Mouse (Mus musculus) adrenal gland, postnatal 25 days (tissue): ENCODE measurements around the gene Smok2b. TPM values are rescaled to one million over a fixed set of nuclear protein-coding genes. Genes with fewer than 3 reads are reported as not detected.
"Not testable (repeated sequence)": the region's sequence is repeated elsewhere in the genome, so short reads cannot be mapped to it uniquely, and the experiment has no call there.

ENCODE experiments used
- DNase-seq: peaks from one replicate; pipeline ENCODE4 v3.0.0; 2021; ENCODE audit warnings: mixed read lengths
- long read RNA-seq: library from polyadenylated mRNA; stranded (forward); transcript quantifications from one replicate; pipeline ENCODE4 v2.0.0, GENCODE M21; 2021
- total RNA-seq: library from RNA; stranded (reverse); gene quantifications from 2 replicates; pipeline ENCODE4 v1.2.3, GENCODE M21; 2021

Gene Smok2b
- total RNA-seq = not detected in 2 replicates
- long read RNA-seq = 0 reads

- DNase-seq = not testable (repeated sequence)
Observed at GRCm38 (mm10) chr17:13229957-13230356, at the start of gene Smok2b. Gene Smok2b, plus strand, starts transcription at chr17:13230257.

DNA sequence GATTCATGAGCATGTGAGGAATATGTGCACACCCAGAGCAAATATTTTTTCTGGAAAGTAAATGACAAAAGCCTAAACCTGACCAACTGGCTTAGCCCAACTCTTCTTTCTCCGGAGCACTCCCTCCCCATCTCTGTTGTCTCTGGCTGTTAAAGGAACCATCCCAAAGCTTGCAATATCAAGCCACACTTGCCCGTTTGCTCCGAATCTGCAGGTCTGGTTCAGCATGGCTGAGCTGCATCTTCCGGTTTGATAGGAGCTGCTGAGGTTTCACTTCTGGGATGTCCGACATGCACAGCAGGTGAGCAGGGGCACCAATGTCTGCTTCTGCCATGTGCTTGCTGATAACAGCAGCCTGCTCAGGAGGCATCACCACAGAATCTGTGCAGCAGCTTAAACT lies 49.6 kb upstream of the Smok2b start:
- not testable (repeated sequence) for DNase-seq

DNA sequence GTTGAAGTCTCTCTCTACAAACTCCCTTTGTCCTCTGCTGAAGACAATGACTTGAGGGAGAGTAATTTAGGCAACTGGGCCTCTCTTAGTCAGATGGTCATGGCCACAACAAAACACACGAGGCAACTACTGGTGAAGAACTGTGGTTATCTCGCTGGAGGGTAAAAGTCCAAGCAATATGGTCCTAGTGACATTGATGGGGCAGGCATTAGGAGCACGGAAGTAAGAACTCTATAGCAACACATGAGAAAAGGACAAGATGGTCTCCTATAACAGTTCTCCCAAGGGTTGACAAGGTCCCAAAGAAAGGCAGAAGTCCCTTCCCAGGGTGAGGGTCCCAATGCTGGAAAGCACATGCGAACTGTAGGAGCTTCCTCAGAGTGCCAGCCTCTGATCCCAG lies 47.3 kb upstream of the Smok2b start:
- not testable (repeated sequence) for DNase-seq

DNA sequence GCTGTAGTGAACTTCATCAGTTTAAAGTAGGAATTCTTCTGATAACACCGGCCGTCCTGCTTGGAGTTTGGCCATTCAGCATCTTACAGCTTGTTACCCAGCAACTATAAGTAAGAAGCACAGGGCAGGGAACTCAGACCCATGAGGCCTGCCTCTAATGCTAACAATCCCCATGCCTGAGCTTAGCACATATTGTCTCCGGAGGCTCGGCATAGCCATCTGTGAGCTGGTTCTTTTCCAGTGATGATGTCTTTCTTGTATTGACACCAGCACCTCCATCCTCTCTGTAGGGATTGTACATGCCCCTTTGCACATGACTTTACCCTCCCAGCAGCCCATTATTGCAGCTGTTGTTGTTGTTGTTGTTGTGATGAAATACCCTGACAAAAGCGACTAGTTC lies 45.5 kb upstream of the Smok2b start:
- DNase-seq = not testable (repeated sequence)

- not testable (repeated sequence) for DNase-seq
Observed at GRCm38 (mm10) chr17:13186541-13186940, 43.5 kb upstream of the Smok2b start.

GRCm38 (mm10) chr17:13187621-13188020 lies 42.4 kb upstream of the Smok2b start:
- DNase-seq = not testable (repeated sequence)

DNA sequence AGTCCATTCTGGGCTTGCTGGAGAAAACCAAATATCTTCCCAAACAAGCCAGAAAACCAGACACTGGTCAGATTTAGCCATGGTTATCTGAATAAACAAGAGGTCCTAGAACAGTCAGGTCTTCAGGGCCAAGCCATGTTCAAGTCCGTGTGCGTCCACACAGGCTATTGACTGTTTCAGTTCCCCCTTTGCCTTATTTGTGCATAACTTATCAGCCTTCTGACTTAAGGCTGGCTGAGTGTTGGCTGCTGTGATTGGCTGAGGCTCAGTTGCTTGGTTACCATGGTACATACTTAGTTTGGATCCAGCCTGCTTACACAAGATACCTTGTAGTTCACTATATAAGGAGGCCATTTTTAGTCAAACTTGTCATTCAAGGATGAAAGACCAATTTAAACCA lies 41.2 kb upstream of the Smok2b start:
- DNase-seq = not testable (repeated sequence)

GRCm38 (mm10) chr17:13190836-13191583 lies 39.0 kb upstream of the Smok2b start:
- not testable (repeated sequence) for DNase-seq

- DNase-seq = not testable (repeated sequence)
Observed at GRCm38 (mm10) chr17:13196486-13196885, 33.6 kb upstream of the Smok2b start.

DNA sequence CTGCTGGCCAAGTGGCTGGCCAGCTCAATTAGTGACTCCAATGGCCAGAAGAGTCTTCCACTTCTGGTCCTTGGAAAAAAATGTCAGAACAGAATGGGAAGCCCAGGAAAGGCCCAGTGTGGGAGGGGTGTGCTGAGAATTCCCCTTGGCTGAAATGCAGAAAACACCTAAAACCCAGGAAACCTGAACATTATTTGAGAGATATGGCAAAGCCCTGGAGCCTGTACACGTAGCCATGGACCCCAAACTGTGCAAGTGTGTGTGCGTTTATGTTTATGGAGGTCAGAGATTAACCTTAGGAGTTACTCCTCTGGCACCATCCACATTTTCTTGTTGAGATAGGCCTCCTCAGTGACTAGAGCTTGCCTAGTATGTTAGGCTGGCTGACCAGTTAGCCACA lies 31.2 kb upstream of the Smok2b start:
- DNase-seq = not testable (repeated sequence)

DNA sequence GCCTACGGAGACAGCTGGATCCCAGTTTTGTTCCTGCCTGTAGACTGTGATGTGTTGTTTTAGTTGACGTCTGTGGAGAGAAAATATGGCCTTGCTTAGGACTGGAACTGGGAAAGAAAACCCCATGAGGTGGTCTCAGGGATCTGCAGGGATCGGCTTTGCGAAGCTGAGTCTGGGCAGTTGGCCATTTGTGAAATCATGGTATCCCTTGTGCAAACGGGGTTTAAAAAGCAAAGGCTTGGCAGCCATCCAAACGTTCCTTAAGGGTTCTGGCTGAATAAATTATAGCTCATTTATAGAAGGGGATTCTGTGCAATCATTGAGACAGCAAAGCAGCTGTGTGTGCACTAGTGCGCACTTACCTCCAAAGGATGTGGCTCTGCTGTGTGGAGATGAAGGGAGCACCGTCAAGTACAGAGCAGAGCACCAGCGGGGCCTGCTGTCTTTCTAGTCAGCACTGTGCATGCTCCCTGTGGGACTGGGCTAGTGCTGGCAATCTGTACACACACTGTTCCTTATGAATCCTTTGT lies 30.1 kb upstream of the Smok2b start:
- not testable (repeated sequence) for DNase-seq

DNA sequence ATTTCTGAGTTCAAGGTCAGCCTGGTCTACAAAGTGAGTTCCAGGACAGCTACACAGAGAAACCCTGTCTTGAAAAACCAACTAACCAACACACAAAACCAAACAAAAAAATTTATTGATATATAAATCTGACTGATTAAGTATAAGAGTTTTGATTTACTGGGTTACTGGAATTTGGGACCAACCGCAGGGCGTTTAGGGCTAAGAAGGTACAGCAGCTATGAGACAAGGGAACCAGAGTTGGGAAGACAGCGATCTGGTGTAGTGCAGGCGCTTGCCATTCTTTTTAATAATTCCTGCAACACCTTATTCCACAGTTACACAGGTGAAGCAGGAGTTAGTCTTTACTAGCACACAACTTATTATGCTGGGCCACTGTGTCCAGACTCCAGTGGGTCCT lies 28.5 kb upstream of the Smok2b start:
- DNase-seq = not testable (repeated sequence)

- not testable (repeated sequence) for DNase-seq
Observed at GRCm38 (mm10) chr17:13202453-13203107, 27.5 kb upstream of the Smok2b start.

DNA sequence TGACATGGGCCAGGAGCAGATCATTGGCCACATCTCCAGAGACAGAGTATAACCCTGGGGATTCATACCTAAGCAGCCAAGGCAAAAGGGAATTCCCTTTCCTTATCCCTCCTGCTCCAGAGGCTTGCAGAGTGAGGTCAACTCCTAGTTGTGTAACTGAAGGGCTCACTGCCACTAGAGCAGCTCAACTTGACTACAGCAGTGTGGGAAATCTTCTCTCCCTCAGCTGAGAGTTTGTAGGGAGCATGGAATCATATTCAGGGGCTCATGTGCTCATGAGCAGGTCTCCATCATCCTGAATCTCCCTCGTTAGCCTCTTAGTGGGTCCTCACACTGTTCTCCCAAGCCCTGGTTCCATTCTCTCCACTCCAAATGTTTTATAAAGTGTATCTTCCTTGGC lies 24.8 kb upstream of the Smok2b start:
- DNase-seq = not testable (repeated sequence)

GRCm38 (mm10) chr17:13206491-13206890 lies 23.6 kb upstream of the Smok2b start:
- DNase-seq = no peak

DNA sequence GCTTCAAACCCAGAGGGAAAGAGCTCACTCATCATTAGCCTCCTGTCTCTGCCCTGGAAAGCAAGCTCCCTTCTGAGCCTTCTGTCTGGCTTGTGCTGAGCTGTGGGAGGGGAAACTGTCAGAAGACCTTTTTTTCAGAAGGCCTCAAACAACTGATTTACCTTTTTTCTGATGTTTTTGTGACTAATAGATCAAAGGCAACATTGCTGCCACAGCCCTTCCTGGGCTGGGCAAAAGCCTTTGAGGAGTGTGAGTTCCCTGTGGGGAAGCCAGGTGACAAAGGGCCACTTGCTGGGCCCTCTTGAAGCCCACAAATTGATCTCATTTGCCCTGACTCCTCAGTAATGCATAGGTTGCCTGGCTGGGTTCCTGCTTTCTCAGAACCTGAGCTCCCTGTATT lies 21.6 kb upstream of the Smok2b start:
- not testable (repeated sequence) for DNase-seq

DNA sequence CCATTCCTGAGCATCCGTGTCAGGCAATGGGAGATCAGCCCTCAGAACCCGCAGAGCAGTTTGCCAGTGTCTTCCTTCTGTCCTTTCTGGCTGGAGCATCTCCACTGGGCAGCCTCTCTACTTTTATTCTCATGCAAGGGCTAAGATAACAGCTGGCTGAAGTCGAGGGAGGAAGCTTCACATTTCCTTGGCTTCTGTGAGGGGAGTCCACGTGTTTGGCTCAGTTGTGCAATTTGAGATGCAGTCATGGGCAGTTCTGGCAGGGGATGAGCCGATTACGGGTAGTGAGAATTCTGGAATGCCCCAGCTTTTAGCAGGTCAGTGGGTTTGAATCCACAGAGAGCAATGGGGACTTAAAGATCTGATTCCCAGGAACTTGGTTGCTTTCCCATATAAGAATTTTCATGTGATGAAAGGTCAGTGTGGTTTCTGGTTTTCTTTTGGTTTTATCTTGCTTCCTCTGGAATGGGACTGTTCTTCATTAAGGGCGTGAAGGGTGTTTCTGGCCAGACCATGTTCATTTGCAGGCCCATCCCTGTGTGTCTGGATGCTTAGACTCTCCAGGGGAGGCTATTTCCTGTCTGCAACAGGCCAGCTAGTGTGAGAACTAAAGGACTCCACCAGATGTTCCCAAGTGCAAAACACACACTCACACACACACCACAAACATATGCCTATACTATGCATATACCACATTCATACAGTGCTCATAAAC lies 17.8 kb upstream of the Smok2b start:
- DNase-seq = no peak

- no peak for DNase-seq
Observed at GRCm38 (mm10) chr17:13214169-13214568, 15.9 kb upstream of the Smok2b start.

- DNase-seq = no peak
Observed at GRCm38 (mm10) chr17:13215595-13215994, 14.5 kb upstream of the Smok2b start.

DNA sequence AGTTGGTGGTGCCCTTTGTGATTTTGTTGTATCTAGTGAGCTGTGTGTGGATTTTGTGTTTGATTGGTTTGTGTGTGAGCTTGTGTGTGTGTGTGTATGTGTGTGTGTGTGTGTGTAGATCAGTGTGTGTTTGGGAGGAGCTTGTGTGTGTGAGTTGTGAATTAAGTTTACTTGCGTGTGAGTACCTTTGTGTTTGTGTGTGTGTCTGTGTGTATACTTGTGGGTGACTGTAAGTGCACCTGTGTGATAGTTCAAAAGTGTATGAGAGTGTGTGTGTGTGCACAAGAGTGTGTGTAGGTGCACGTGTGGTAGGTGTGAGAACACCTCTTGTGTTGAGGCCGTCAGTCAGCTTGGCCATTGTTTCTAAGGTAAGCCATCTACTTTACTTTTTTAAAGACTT lies 9.2 kb upstream of the Smok2b start, which contains the start of gene Smok2a:
Gene Smok2a (plus strand): TSS at position 301 of the 400 bp plus-strand sequence.
- DNase-seq = no peak

- DNase-seq = not testable (repeated sequence)
Observed at GRCm38 (mm10) chr17:13221921-13222320, 8.1 kb upstream of the Smok2b start.

DNA sequence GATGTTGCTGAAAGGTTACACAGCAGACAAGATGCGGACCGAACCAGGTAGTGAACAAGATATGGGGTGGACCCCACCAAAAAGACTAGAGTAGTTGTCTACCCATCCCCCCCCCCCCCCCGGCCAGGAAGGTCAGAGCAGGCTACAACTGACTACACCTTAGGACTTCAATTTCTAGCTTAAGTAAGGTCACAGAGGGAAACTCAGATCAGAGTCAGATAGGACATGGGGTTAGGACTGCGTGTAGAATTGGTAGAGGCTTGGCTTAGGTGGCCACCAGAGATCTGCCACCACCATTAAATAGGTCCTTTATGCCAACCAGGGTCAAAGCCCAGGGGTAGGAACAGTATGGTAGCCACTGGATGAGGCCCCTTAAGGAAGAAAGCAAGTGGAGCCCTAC lies 9.4 kb downstream of the Smok2b start:
- DNase-seq = not testable (repeated sequence)
